Mouse (Mus musculus): Measurements from ENCODE around the gene Nkain1. TPM values are rescaled to one million over a fixed set of nuclear protein-coding genes. Genes with fewer than 3 reads are reported as not detected.

The Nkain1 gene
- total RNA-seq (2021) = 10 to 100 TPM; 43.4 to 46.7 TPM
- long read RNA-seq, experiment 1, transcript Nkain1-201 (7 exons, 1,202 nt) = major isoform, 5 of 20 reads
- long read RNA-seq, experiment 1, partial matches to known transcripts = 0 of 20 reads
- long read RNA-seq, experiment 1, other reads (novel, unspliced or antisense) = 14 of 20 reads
- long read RNA-seq, experiment 2, transcript Nkain1-201 (7 exons, 1,202 nt) = major isoform, 8 of 21 reads
- long read RNA-seq, experiment 2, partial matches to known transcripts = 0 of 21 reads
- long read RNA-seq, experiment 2, other reads (novel, unspliced or antisense) = 12 of 21 reads

GRCm38 (mm10) chr4:130574048-130574413, at the start of gene Nkain1:
Gene Nkain1 (minus strand): TSS chr4:130574173.
- no peak for DNase-seq (ENCODE audit: low spot score in 2 of 2)

- no peak for DNase-seq (ENCODE audit: low spot score in 2 of 2)
Measured at GRCm38 (mm10) chr4:130578734-130579274, 4.8 kb upstream of the Nkain1 start.

- no peak for DNase-seq (ENCODE audit: low spot score in 2 of 2)
Measured at GRCm38 (mm10) chr4:130577081-130577480, 3.1 kb upstream of the Nkain1 start.

- DNase-seq (ENCODE audit: low spot score in 2 of 2) = no peak
Measured at GRCm38 (mm10) chr4:130576247-130576931, 2.4 kb upstream of the Nkain1 start.

- no peak for DNase-seq (ENCODE audit: low spot score in 2 of 2)
Measured at GRCm38 (mm10) chr4:130575533-130575932, 1.6 kb upstream of the Nkain1 start.

- DNase-seq (ENCODE audit: low spot score in 2 of 2) = no peak
Measured at GRCm38 (mm10) chr4:130574861-130575460, 988 bp upstream of the Nkain1 start.

GRCm38 (mm10) chr4:130573351-130574047, 474 bp downstream of the Nkain1 start:
- DNase-seq (ENCODE audit: low spot score in 2 of 2) = no peak

- DNase-seq (ENCODE audit: low spot score in 2 of 2) = no peak
Measured at GRCm38 (mm10) chr4:130573012-130573350, 992 bp downstream of the Nkain1 start.

GRCm38 (mm10) chr4:130572545-130572944, 1.4 kb downstream of the Nkain1 start:
- no peak for DNase-seq (ENCODE audit: low spot score in 2 of 2)

GRCm38 (mm10) chr4:130570941-130571720, 2.8 kb downstream of the Nkain1 start:
- no peak for DNase-seq (ENCODE audit: low spot score in 2 of 2)

- no peak for DNase-seq (ENCODE audit: low spot score in 2 of 2)
Measured at GRCm38 (mm10) chr4:130568043-130568978, 5.7 kb downstream of the Nkain1 start.

GRCm38 (mm10) chr4:130563820-130564219, 10.2 kb downstream of the Nkain1 start:
- DNase-seq (ENCODE audit: low spot score in 2 of 2) = no peak

- no peak for DNase-seq (ENCODE audit: low spot score in 2 of 2)
Measured at GRCm38 (mm10) chr4:130563260-130563756, 10.7 kb downstream of the Nkain1 start.

GRCm38 (mm10) chr4:130560576-130561310, 13.2 kb downstream of the Nkain1 start:
- DNase-seq (ENCODE audit: low spot score in 2 of 2) = no peak

GRCm38 (mm10) chr4:130559220-130559619, 14.8 kb downstream of the Nkain1 start:
- DNase-seq (ENCODE audit: low spot score in 2 of 2) = no peak

- no peak for DNase-seq (ENCODE audit: low spot score in 2 of 2)
Measured at GRCm38 (mm10) chr4:130557852-130558251, 16.1 kb downstream of the Nkain1 start.

- no peak for DNase-seq (ENCODE audit: low spot score in 2 of 2)
Measured at GRCm38 (mm10) chr4:130556992-130557391, 17.0 kb downstream of the Nkain1 start.

GRCm38 (mm10) chr4:130556224-130556623, 17.7 kb downstream of the Nkain1 start:
- DNase-seq (ENCODE audit: low spot score in 2 of 2) = no peak

GRCm38 (mm10) chr4:130553121-130553448, 20.9 kb downstream of the Nkain1 start:
- no peak for DNase-seq (ENCODE audit: low spot score in 2 of 2)

Measured in layer of hippocampus, postnatal 14 days (tissue).